Mouse (Mus musculus) limb, embryonic 11.5 days (tissue): ENCODE results near the gene Lhfpl2. TPM values are rescaled to one million over a fixed set of nuclear protein-coding genes. Genes with fewer than 3 reads are reported as not detected.

Source experiments
- ATAC-seq: fragments of 200-750 bp; cut with Nextera tagmentation; 2 replicates; pipeline ENCODE4 v1.8.0; 2017; ENCODE audit warnings: low read depth; ENCODE audit not compliant: insufficient number of reproducible peaks, low FRiP score, low TSS enrichment
- DNase-seq: peaks from one replicate; pipeline ENCODE4 v3.0.0-alpha.2; 2015; ENCODE audit warnings: low spot score
- H3K27ac ChIP-seq: fragments of 300-500 bp; sonication (generic); replicated peaks from 2 replicates; pipeline ENCODE4 v1.5.1; 2014; ENCODE audit warnings: low read depth, mild to moderate bottlenecking, low read length
- H3K27me3 ChIP-seq: fragments of 300-500 bp; sonication (generic); 2 replicates; pipeline ENCODE4 v1.6.1; 2014; ENCODE audit warnings: mild to moderate bottlenecking, low read length, mixed read lengths; ENCODE audit not compliant: control insufficient read depth, insufficient read depth
- H3K36me3 ChIP-seq: fragments of 300-500 bp; sonication (generic); 2 replicates; pipeline ENCODE4 v1.6.1; 2014; ENCODE audit warnings: mild to moderate bottlenecking, low read length, moderate library complexity, mixed read lengths; ENCODE audit not compliant: control insufficient read depth, insufficient read depth
- H3K4me1 ChIP-seq: fragments of 300-500 bp; sonication (generic); 2 replicates; pipeline ENCODE4 v1.6.1; 2014; ENCODE audit warnings: low read length, mixed read lengths; ENCODE audit not compliant: control insufficient read depth, insufficient read depth
- H3K4me2 ChIP-seq: fragments of 300-500 bp; sonication (generic); 2 replicates; pipeline ENCODE4 v1.6.1; 2014; ENCODE audit warnings: low read depth, mild to moderate bottlenecking, moderate library complexity; ENCODE audit not compliant: severe bottlenecking
- H3K4me3 ChIP-seq: fragments of 300-500 bp; sonication (generic); 2 replicates; pipeline ENCODE4 v1.5.1; 2014; ENCODE audit warnings: low read depth, low read length
- H3K9ac ChIP-seq: fragments of 300-500 bp; sonication (generic); 2 replicates; pipeline ENCODE4 v1.6.1; 2014; ENCODE audit warnings: mild to moderate bottlenecking, low read length
- H3K9me3 ChIP-seq: fragments of 300-500 bp; sonication (generic); 2 replicates; pipeline ENCODE4 v1.6.1; 2016; ENCODE audit warnings: low read length; ENCODE audit not compliant: control insufficient read depth
- WGBS: fragments of 180-500 bp; shearing (Covaris S2); extraction: QIAGEN DNeasy Blood & Tissue Kit; methylation state at CpG from one replicate; pipeline ENCODE4 v1.1.7; 2014; 5-methylcytosine and 5-hydroxymethylcytosine counted together
- polyA plus RNA-seq: library from polyadenylated mRNA; unstranded; fragments of >200 nt; fragmentation: Nextera tagmentation; extraction: Ambion mirVana; gene quantifications from 2 replicates; pipeline ENCODE4 v1.2.1, GENCODE M21; 2014

Gene Lhfpl2
- polyA plus RNA-seq, 1 experiment from 2014 or later = 37.4 TPM

DNA sequence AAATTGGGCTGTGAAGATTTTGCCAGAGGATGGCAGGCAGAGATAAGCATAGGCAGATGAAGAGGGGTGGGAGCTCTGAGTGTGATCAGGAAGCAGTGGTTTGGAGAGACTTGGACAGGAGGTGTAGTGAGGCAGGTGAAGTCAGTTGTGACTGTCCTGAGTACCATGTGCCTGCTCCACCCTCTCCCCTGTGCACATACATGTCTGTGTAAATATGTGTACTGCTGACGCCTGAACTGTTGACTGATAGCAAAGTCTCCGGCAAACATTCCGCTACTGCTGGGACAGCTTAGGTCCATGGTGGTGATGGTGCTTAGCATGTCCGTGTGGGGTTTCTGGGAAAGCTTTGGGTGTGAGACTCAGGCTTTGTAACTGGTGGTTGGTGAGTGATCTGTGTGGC, 73.5 kb downstream of the Lhfpl2 start:
- no peak overlapping the region for H3K27ac ChIP-seq
- no peak for ATAC-seq
- 93% methylated on average over 4 of the region's 4 CpGs for WGBS
- H3K9me3 ChIP-seq = no peaks in the 10 kb centered on the region
- H3K9ac ChIP-seq = no peak overlapping the region
- peaks cover 31% of the 10 kb centered on the region for H3K4me1 ChIP-seq
- DNase-seq = no peak
- H3K4me2 ChIP-seq = no peak overlapping the region
- no peak overlapping the region for H3K4me3 ChIP-seq
- no peaks in the 10 kb centered on the region for H3K27me3 ChIP-seq
- H3K36me3 ChIP-seq = no peaks in the 10 kb centered on the region

DNA sequence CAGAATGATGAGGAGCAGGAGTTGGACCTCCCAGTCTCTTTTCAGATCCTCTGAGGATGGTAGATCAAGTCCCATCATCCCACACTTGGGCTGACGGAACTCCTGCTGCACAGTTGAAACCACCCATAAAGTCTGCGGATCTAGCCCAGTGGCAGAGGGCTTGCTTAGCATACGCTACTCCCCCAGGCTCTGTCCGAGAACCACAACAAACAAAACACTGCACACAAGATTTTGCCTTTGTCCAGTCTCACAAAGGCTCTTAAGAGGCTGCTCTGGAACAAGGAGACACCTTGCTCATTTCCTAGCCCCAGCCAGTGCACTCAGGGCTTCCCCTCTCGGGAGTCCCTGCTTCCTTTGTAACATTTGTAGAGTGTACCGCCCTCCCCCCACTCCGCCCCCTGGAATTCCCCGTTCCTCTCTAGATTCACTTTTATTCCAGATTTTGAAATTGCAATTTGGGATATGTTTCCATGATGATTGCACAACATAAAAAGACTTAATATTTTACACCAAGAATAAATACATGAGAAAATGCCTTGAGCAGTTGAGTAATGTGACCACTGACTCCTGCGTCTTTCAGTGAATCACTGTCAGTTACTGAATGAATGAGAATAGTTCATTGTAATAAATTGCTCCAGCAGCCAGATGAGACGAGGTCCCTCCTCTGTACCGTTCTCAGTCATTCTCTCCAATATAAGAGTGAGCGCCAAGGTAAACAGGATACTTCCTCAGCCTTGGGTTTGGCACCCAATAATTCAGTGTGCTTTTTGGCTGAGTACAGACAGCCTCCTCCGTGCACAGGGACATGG, 74.8 kb downstream of the Lhfpl2 start:
- Histone ChIP-seq H3K27ac (no peak overlapping the region), H3K27me3 (no peaks in the 10 kb centered on the region), H3K4me1 (peaks cover 31% of the 10 kb centered on the region), H3K36me3 (no peaks in the 10 kb centered on the region), H3K9ac (no peak overlapping the region), H3K9me3 (no peaks in the 10 kb centered on the region), H3K4me3 (no peak overlapping the region), H3K4me2 (no peak overlapping the region)
- 82% methylated on average over 13 of the region's 13 CpGs for WGBS
- DNase-seq (no peak), ATAC-seq (no peak)

DNA sequence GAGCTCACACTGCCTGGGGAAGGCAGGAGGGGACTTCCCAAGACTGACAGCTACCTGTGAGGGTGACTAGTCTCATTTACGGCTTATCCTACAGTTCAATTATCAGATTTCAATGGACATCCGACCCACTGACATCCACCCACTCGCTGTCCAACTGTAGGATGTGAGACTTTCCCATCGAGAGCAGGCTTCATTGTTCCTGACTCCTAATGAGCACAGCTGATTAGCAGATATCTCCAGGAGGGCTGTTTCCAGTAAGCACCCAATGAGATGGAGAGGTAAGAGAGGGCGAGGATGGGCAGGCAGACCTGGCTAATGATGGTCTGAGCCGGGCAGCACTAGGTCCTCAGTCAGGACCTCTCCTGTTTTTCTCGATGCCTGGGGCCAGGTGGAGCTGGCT, 77.0 kb downstream of the Lhfpl2 start:
- 0 out of 2 replicates have a peak overlapping the region, but pooled peaks have one; percentile 3 for H3K27ac ChIP-seq
- no peaks in the 10 kb centered on the region for H3K27me3 ChIP-seq
- H3K4me2 ChIP-seq = no peak overlapping the region
- H3K4me1 ChIP-seq = peaks cover 32% of the 10 kb centered on the region
- no peak for DNase-seq
- H3K36me3 ChIP-seq = no peaks in the 10 kb centered on the region
- WGBS = 52% methylated on average over 7 of the region's 7 CpGs
- H3K9ac ChIP-seq = no peak overlapping the region
- H3K9me3 ChIP-seq = no peaks in the 10 kb centered on the region
- H3K4me3 ChIP-seq = no peak overlapping the region
- ATAC-seq = no peak

DNA sequence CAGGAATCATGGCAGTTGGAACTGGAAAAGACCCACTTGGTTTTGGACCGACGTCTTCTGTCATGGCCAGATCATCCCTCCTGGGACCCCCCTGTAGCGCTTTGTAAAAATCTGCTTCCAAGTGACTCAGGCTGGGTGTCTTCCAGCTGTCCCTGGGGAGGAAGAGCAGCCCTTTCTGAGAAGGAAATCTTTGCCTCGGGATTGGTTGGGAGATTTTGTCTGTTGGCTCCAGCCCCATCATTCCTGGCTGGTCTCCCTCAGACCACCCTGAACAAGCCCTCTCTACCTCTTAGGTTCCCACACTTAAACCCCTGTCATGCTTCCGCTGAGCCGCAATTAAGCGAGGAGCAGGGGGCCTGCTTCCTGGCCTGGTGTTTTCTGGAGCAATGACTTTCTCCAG, 77.6 kb downstream of the Lhfpl2 start:
- Histone ChIP-seq H3K27ac (0 out of 2 replicates have a peak overlapping the region, but pooled peaks have one; percentile 30), H3K9ac (no peak overlapping the region; the same call in 1 of the 2 replicates), H3K4me3 (no peak overlapping the region), H3K4me2 (no peak overlapping the region), H3K36me3 (no peaks in the 10 kb centered on the region), H3K4me1 (peaks cover 36% of the 10 kb centered on the region), H3K9me3 (no peaks in the 10 kb centered on the region), H3K27me3 (no peaks in the 10 kb centered on the region)
- 45% methylated on average over 7 of the region's 7 CpGs for WGBS
- DNase-seq (no peak), ATAC-seq (no peak)

DNA sequence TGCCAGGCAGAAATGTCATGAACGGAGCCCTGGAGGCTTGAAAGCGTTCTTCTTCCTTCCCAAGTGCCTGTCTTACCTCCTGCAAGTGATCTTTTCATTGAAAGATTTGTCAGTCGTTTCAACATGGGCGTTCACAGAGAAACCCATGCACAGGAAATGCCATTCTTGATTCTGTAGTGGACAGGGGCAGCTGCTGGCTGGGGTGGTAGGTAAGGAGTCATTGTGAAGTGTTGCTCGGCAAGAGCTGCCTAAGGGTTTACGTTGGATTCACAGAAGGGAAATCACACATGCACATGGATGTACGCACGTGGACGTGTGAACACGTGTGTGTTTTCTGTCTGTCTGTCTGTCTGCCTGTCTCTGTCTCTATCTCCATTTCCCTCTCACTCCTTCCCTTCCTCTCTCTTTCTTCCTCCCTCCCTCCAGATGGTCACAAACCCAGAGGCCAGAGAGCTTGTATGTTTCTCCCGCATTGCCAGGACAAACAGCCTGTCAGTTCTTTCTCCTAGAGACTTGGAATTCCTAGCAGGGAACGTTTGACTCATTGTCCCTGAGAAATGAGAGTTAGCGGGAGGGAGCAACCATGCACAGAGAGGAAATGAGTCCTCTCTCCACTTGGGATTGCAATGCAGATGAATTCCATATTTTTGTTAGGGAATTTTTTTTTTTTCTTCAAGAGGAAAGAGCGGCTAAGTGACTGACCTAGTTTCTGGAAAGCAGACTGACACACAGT, 82.3 kb downstream of the Lhfpl2 start:
- no peak for ATAC-seq
- Histone ChIP-seq H3K9me3 (no peaks in the 10 kb centered on the region), H3K27ac (peak overlapping the region; percentile 49; the same call in 1 of the 2 replicates), H3K27me3 (no peaks in the 10 kb centered on the region), H3K36me3 (no peaks in the 10 kb centered on the region), H3K4me3 (no peak overlapping the region), H3K4me1 (peaks cover 62% of the 10 kb centered on the region), H3K4me2 (no peak overlapping the region), H3K9ac (no peak overlapping the region)
- WGBS = 62% methylated on average over 14 of the region's 14 CpGs
- DNase-seq = no peak

DNA sequence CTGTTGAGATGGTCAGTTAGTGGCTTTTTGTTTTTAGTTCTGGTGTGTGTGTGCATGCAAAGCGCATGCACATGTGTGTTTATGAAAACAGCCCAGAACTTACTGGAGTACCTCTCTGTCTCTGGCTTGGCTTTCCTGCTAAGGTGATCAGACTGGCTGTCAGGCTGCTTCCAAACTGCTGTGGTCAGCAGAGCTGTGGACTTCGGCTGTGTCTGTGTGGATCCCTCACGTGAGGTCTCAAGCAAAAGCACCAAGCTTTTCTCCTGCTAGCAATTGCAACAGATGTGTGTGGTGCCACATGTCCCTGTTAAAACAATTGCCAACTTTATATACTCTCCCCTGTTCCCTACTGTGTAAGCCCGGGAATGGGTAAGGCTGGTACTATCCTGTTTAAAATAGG, 82.8 kb downstream of the Lhfpl2 start:
- WGBS = 75% methylated on average over 4 of the region's 4 CpGs
- H3K27me3 ChIP-seq = no peaks in the 10 kb centered on the region
- H3K4me3 ChIP-seq = no peak overlapping the region
- no peak overlapping the region for H3K9ac ChIP-seq
- no peak for ATAC-seq
- H3K36me3 ChIP-seq = no peaks in the 10 kb centered on the region
- peaks cover 57% of the 10 kb centered on the region for H3K4me1 ChIP-seq
- H3K9me3 ChIP-seq = no peaks in the 10 kb centered on the region
- no peak overlapping the region; the same call in 1 of the 2 replicates for H3K27ac ChIP-seq
- DNase-seq = no peak
- no peak overlapping the region for H3K4me2 ChIP-seq

- H3K9me3 ChIP-seq = no peaks in the 10 kb centered on the region
- H3K27me3 ChIP-seq = no peaks in the 10 kb centered on the region
- no peak overlapping the region for H3K4me3 ChIP-seq
- H3K9ac ChIP-seq = no peak overlapping the region
- H3K27ac ChIP-seq = no peak overlapping the region
- WGBS = 6% methylated on average over 12 of the region's 12 CpGs
- peaks cover 50% of the 10 kb centered on the region for H3K4me1 ChIP-seq
- no peak for ATAC-seq
- no peak for DNase-seq
- H3K36me3 ChIP-seq = no peaks in the 10 kb centered on the region
- H3K4me2 ChIP-seq = no peak overlapping the region
Measured at GRCm38 (mm10) chr13:94143063-94143652, 85.6 kb downstream of the Lhfpl2 start.

DNA sequence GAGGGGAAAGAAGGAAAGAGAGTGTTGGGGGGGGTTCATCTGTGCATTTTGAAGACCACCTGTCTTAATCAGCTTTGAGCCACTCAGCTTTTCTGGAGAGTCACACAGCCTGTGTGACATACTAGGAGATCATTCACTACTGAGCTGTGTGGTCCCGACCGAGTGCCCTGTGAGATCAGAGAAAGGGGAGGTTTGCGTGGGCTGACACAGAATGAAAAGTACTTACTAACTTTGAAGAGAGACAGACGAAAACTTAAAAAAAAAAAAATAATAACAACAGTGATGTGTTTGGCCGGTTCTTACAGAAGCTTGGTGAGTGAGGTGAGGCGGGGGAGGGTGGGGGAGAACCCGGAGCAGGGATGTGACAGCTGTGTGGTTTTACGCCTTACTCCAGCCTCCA, 86.9 kb downstream of the Lhfpl2 start:
- Histone ChIP-seq H3K4me3 (no peak overlapping the region), H3K9ac (no peak overlapping the region), H3K27me3 (no peaks in the 10 kb centered on the region), H3K4me2 (no peak overlapping the region), H3K4me1 (peaks cover 45% of the 10 kb centered on the region), H3K27ac (no peak overlapping the region), H3K36me3 (no peaks in the 10 kb centered on the region), H3K9me3 (no peaks in the 10 kb centered on the region)
- DNase-seq (no peak), ATAC-seq (no peak)
- WGBS = 42% methylated on average over 8 of the region's 8 CpGs
